Mouse (Mus musculus): ENCODE results near the gene Limd2. TPM values are rescaled to one million over a fixed set of nuclear protein-coding genes. Genes with fewer than 3 reads are reported as not detected.

Gene Limd2
- 1,000 to 10,000 TPM; 1,468 to 2,043 TPM for polyA plus RNA-seq (2017; shearing (Covaris generic))

GRCm38 (mm10) chr11:106160841-106161721, at the start of gene Limd2, which contains the start of gene Gm10840:
Gene Limd2 (minus strand): TSS chr11:106160860.
Gene Gm10840 (plus strand): TSS chr11:106160850.

GRCm38 (mm10) chr11:106202123-106202465, 41.4 kb upstream of the Limd2 start, which contains the start of gene Strada:
Gene Strada (minus strand): TSS chr11:106202168.

Other genes starting within 250 kb of the Limd2 start
- 1 to 10 TPM in 1 of 2 experiments, under 1 TPM in 1; 0.65 to 1.6 TPM for gene Cyb561, start 207.5 kb downstream of the Limd2 start, polyA plus RNA-seq (2017; shearing (Covaris generic))
- gene Ace, start 192.9 kb downstream of the Limd2 start, polyA plus RNA-seq (2017; shearing (Covaris generic)), result under 1 TPM; 0.30 to 0.34 TPM
- gene Ace3, start 166.2 kb downstream of the Limd2 start, polyA plus RNA-seq (2017; shearing (Covaris generic)), result under 1 TPM in 1 of 2 experiments, not detected in 1; 0.07 TPM
- gene Kcnh6, start 152.7 kb downstream of the Limd2 start, polyA plus RNA-seq (2017; shearing (Covaris generic)), result under 1 TPM; 0.05 TPM
- 10 to 100 TPM; 51.8 to 78.4 TPM for gene Dcaf7, start 124.0 kb downstream of the Limd2 start, polyA plus RNA-seq (2017; shearing (Covaris generic))
- 10 to 100 TPM; 14.3 to 15.8 TPM for gene Taco1, start 94.8 kb downstream of the Limd2 start, polyA plus RNA-seq (2017; shearing (Covaris generic))
- gene Map3k3, start 76.2 kb downstream of the Limd2 start, polyA plus RNA-seq (2017; shearing (Covaris generic)), result 10 to 100 TPM; 51.2 to 76.6 TPM
- 1 to 10 TPM; 1.3 to 2.4 TPM for gene Gm10840, start within 50 bp of the Limd2 start, polyA plus RNA-seq (2017; shearing (Covaris generic))
- 10 to 100 TPM; 25.7 to 29.6 TPM for gene Strada, start 41.3 kb upstream of the Limd2 start, polyA plus RNA-seq (2017; shearing (Covaris generic))
- gene Ccdc47, start 55.5 kb upstream of the Limd2 start, polyA plus RNA-seq (2017; shearing (Covaris generic)), result 10 to 100 TPM; 92.0 to 94.0 TPM
- 10 to 100 TPM; 68.5 to 81.4 TPM for gene Ddx42, start 56.1 kb upstream of the Limd2 start, polyA plus RNA-seq (2017; shearing (Covaris generic))
- 10 to 100 TPM; 41.8 to 72.1 TPM for gene Ftsj3, start 95.2 kb upstream of the Limd2 start, polyA plus RNA-seq (2017; shearing (Covaris generic))
- 100 to 1,000 TPM; 169 to 199 TPM for gene Psmc5, start 95.3 kb upstream of the Limd2 start, polyA plus RNA-seq (2017; shearing (Covaris generic))
- gene Smarcd2, start 112.1 kb upstream of the Limd2 start, polyA plus RNA-seq (2017; shearing (Covaris generic)), result 100 to 1,000 TPM; 132 to 161 TPM
- under 1 TPM; 0.05 to 0.17 TPM for gene Tcam1, start 115.8 kb upstream of the Limd2 start, polyA plus RNA-seq (2017; shearing (Covaris generic))
- gene Gh, start 141.0 kb upstream of the Limd2 start, polyA plus RNA-seq (2017; shearing (Covaris generic)), result not detected
- 10 to 100 TPM; 32.3 to 47.4 TPM for gene Cd79b, start 153.9 kb upstream of the Limd2 start, polyA plus RNA-seq (2017; shearing (Covaris generic))
- under 1 TPM; 0.06 to 0.17 TPM for gene Scn4a, start 192.4 kb upstream of the Limd2 start, polyA plus RNA-seq (2017; shearing (Covaris generic))
- gene Prr29, start 204.6 kb upstream of the Limd2 start, polyA plus RNA-seq (2017; shearing (Covaris generic)), result under 1 TPM; 0.27 to 0.42 TPM
- 10 to 100 TPM; 76.8 to 99.6 TPM for gene Icam2, start 227.2 kb upstream of the Limd2 start, polyA plus RNA-seq (2017; shearing (Covaris generic))